Mouse (Mus musculus) MEL (cell line): ENCODE data around the gene Syn3.

Experiments used
- CTCF ChIP-seq, 3 experiments: IDR thresholded peaks in 2 of 3; conservative IDR thresholded peaks in 1 of 3; 2 replicates each; pipeline ENCODE4 v1.5.1; 2011 to 2012; ENCODE audit warnings: low read length in 3 of 3, low read depth in 2 of 3, mild to moderate bottlenecking in 2 of 3, improper control_type of control experiment in 1 of 3, inconsistent platforms in 1 of 3, mixed read lengths in 1 of 3, moderate library complexity in 1 of 3; ENCODE audit not compliant: control insufficient read depth in 1 of 3, insufficient read depth in 1 of 3, poor library complexity in 1 of 3, severe bottlenecking in 1 of 3
- EP300 ChIP-seq, 2 experiments: IDR thresholded peaks; 2 replicates each; pipeline ENCODE4 v1.6.1; 2011; ENCODE audit warnings: improper control_type of control experiment in 2 of 2, low read length in 2 of 2, low read depth in 1 of 2, mild to moderate bottlenecking in 1 of 2
- GATA1 ChIP-seq: IDR thresholded peaks from 2 replicates; pipeline ENCODE4 v1.6.1; 2011; ENCODE audit warnings: low read depth, low read length, improper control_type of control experiment
- MAFK ChIP-seq: IDR thresholded peaks from 2 replicates; pipeline ENCODE4 v1.6.1; 2011; ENCODE audit warnings: low read depth, mild to moderate bottlenecking, low read length, improper control_type of control experiment, borderline replicate concordance
- MAZ ChIP-seq: IDR thresholded peaks from 2 replicates; pipeline ENCODE4 v1.6.1; 2012; ENCODE audit warnings: low read depth, mild to moderate bottlenecking, inconsistent platforms, low read length, improper control_type of control experiment
- NELFE ChIP-seq: IDR thresholded peaks from 2 replicates; pipeline ENCODE4 v1.6.1; 2011; ENCODE audit warnings: low read depth, low read length, improper control_type of control experiment
- NRF1 ChIP-seq: IDR thresholded peaks from 2 replicates; pipeline ENCODE4 v1.6.1; 2014; ENCODE audit warnings: low read depth, mild to moderate bottlenecking, inconsistent platforms, low read length, improper control_type of control experiment, moderate library complexity; ENCODE audit not compliant: poor library complexity, insufficient read depth, severe bottlenecking
- POLR2A ChIP-seq, 2 experiments: IDR thresholded peaks; 2 replicates each; pipeline ENCODE4 v1.6.1; 2011 to 2012; ENCODE audit warnings: low read length in 2 of 2, mild to moderate bottlenecking in 2 of 2, control low read depth in 1 of 2, improper control_type of control experiment in 1 of 2, low read depth in 1 of 2, moderate library complexity in 1 of 2; ENCODE audit not compliant: control insufficient read depth in 1 of 2, insufficient read depth in 1 of 2, poor library complexity in 1 of 2
- POLR2AphosphoS5 ChIP-seq: IDR thresholded peaks from 2 replicates; pipeline ENCODE4 v1.6.1; 2012; ENCODE audit warnings: low read depth, borderline replicate concordance, mild to moderate bottlenecking, inconsistent platforms, low read length, moderate library complexity, mixed read lengths
- RAD21 ChIP-seq: IDR thresholded peaks from 2 replicates; pipeline ENCODE4 v1.6.1; 2011; ENCODE audit warnings: mild to moderate bottlenecking, low read depth, low read length, improper control_type of control experiment
- SMC3 ChIP-seq: IDR thresholded peaks from 2 replicates; pipeline ENCODE4 v1.6.1; 2011; ENCODE audit warnings: low read depth, low read length, improper control_type of control experiment
- ZNF384 ChIP-seq: IDR thresholded peaks from 2 replicates; pipeline ENCODE4 v1.6.1; 2012; ENCODE audit warnings: low read depth, mild to moderate bottlenecking, inconsistent platforms, low read length, improper control_type of control experiment

- TF ChIP-seq POLR2A (IDR thresholded peaks at IDR 0.05; ENCODE audit: control insufficient read depth in 1 of 2, insufficient read depth in 1 of 2, low read depth in 1 of 2, low read length in 2 of 2, poor library complexity in 1 of 2), result no peak
- no peak for TF ChIP-seq CTCF (IDR thresholded peaks at IDR 0.05 in 2 of 3, conservative IDR thresholded peaks at IDR 0.05 in 1 of 3; ENCODE audit: control insufficient read depth in 1 of 3, insufficient read depth in 1 of 3, low read depth in 2 of 3, low read length in 3 of 3, poor library complexity in 1 of 3, severe bottlenecking in 1 of 3)
- no peak for TF ChIP-seq MAZ
- no peak for TF ChIP-seq GATA1
- TF ChIP-seq EP300 (IDR thresholded peaks at IDR 0.05; ENCODE audit: low read depth in 1 of 2, low read length in 2 of 2), result no peak
- TF ChIP-seq NELFE, result no peak
- TF ChIP-seq MAFK, result no peak
- no peak for TF ChIP-seq POLR2AphosphoS5
- TF ChIP-seq ZNF384, result no peak
- TF ChIP-seq NRF1, result no peak
- no peak for TF ChIP-seq RAD21
- no peak for TF ChIP-seq SMC3
These were observed 188.2 kb downstream of the Syn3 start for GRCm38 (mm10) chr10:86310527-86310926.
